Mouse (Mus musculus): Measurements from ENCODE around the gene Zfp61.

- TF ChIP-seq EP300 (IDR thresholded peaks at IDR 0.05), result no peak
- no peak for TF ChIP-seq CTCF (IDR thresholded peaks at IDR 0.05)
These were observed 14.9 kb upstream of the Zfp61 start for GRCm38 (mm10) chr7:24315726-24316566.
